Mouse (Mus musculus) cerebellum, postnatal 25 days (tissue): Measurements from ENCODE around the gene Aatk.

ENCODE experiments used
- DNase-seq, 2 experiments: peaks; one replicate each; pipeline ENCODE4 v3.0.0; 2021; ENCODE audit warnings: mixed read lengths in 2 of 2

Gene Aatk

DNA sequence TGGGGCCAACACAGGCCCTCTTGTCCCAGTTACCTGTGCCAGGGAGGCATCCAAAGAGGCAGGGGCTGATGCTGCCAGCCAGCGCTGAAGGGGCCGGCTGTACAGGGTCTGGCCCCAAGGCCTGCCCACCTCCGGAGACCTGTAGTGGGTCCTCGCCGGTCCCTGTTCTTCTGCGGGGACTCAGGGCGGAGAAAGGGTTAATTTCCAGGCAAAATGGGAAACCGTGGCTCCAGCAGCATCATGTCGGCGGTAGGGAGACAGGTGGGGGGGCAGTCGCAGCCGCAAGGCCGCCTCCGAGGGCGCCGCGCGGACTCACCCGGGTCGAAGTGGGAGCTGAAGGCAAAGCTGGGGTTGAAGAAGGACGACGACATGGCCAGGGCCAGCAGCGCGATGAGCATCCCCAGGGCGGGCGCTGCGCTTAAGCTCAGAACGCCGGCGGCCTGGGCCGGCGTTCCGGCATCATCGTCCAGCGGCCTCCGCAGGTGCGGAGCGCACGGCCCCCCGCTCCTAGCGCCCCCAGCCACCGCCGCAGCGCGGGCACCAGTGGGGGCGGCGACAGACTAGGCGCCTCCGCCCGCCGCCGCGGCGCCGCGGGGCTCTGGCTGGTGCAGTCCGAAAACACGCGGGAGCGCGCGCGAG is at the start of gene Aatk:
Aatk (minus strand) TSS at position 615 of the 639 bp plus-strand sequence.
- DNase-seq, result peak; percentile 77 to 82

DNA sequence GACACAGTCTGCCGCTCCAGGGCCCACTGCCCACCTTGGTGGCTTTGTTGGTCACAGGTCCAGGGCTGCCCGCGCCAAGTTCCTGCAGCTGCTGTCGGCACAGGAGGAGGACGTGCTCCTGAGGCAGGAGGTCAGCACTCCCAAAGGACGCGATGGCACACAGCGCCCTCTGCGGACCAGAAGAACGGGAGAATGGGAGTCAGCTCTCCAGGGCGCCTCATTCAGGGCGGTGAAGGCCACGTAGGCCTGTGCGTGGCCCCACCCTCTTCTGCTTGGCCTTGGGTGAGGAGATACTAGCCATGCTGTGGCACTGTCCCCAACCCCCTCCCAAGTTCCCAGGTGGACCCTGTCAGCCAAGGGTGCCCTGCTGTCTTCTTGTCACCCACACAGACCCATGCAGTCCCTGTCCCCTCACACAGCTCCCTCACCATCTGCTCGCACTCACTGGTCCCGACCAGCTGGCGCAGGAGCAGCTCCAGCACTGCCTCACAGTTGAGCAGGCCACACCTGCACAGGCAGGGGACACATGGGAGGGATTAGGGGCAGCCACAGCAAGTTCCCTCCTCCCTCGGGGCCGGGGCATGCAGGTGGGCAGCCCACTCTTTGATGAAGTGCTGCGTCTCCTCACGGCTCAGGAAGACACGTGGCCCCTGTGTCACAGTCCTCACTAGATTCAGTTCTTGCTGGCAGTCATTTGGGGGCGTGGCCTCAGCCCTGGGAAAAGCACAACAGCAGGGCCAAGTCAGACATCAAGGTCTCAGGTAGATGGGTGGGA is 46.0 kb upstream of the Aatk start:
- peak in 1 of 2 experiments; percentile 51 for DNase-seq

DNA sequence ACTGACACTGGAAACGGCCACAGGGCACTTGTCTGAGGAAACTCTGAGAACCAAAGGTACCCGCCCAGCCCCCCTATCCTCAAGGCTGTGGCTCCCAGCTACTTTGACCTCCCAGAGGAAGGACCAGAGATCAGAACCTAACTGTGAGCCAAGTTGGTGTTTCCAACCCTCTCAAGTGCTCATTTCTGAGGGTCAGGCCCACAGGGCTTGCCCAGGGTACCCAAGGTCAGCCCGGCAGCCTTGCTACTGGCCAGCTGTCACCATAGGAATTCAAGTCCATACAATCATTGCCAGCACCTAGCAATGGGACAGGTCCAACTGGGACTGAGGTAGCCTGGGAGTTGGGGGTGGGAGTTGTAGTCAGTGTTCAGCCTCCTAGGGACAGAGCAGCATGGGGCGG is 43.7 kb upstream of the Aatk start:
- no peak for DNase-seq

DNA sequence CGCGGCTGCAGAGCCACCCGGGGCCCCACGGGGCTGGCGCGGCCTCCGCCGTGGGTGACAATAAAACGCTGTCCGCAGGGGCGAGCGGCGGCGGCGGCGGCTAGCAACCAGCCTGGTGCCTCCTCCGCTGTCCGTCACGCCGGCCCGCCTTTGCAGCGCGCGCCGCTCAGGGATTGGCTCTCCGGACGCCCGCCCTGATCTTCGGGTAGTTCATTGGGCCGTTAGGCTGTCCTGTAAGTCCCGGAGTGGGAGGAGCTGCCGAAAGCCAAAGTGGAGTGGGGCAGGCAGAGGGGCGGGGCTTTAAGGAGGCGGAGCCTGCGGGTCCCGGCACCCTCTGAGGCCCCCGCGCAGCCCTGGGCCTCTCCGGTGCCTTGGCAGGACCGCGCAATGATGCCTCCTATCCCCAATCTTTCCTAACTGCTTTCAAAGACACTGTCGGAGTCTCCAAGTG is 39.8 kb upstream of the Aatk start, which contains the start of gene Cep131:
Cep131 (minus strand) TSS at position 126 of the 451 bp plus-strand sequence.
- peak; percentile 97 to 98 for DNase-seq

DNA sequence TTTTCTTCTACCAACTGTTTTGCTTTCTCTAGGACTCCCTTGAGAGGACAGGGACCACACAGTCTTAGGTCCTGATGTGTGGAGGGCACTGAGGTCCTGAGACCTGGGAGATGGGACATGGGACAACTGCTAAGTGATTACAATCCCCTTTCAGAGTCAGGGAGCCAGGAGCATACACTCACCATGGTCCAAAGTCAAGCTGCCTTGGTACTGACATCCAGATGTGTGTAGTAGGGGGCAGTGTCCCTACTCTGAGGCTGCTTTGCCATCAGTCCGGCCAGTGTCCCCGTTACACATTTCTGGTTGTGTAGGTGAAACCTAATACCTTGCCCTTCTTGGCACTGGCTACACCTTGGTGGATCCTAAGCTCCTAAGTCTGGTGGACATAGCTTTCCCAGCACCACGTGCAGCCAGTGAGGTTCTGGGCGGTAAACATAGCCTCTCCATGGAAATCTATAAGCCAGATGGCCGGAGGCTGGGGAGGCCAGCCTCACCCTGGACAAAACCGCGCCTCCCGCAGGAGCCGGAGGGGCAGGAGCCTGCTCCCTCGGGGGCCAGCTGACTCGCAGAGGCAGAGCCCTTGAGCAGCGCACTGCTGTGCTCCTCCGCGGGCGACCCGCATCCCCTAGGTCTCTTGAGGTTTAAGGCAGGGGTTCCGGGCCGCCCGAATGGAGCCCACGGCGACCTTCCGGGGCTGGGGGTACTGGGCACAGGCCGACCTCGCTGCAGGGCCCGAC is 39.1 kb upstream of the Aatk start:
- peak; percentile 78 for DNase-seq

DNA sequence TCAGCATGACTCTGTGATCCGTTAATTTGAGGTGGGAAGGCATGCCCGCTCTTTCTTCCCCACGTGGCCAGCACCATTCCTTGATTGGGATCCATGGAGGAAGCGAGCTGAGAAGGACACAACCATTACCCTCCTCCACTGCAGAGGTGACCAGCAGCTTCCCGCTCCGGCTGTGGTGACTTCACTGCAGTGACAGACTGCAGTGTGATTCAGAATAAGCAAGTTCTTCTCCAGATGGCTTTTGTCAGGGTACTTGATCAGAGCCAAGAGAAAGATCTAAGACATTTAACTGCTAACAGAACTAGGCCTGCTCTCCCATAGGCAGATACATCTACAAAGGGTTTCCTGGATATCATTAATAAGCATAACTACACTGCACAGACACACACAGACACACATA is 33.3 kb upstream of the Aatk start:
- DNase-seq, result no peak

DNA sequence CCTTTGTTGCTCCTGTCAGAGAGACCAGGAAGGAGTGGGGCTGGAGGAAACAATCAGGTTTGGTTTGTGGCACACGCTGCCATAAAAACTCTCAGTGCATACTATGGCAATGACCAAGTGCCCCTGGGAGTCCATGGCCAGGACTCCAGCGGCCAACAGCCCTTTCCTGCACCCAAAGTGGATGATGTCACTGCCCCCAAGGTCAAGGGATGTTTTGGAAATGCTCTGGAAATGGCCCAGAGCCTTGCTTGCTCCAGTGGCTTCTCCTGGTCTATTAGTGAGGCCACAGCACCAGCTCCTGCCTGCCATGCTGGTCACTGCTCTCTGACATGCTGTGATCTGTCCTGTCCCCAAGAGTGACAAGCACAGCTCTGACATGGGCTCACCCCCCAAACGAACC is 29.2 kb upstream of the Aatk start:
- DNase-seq, result no peak

DNA sequence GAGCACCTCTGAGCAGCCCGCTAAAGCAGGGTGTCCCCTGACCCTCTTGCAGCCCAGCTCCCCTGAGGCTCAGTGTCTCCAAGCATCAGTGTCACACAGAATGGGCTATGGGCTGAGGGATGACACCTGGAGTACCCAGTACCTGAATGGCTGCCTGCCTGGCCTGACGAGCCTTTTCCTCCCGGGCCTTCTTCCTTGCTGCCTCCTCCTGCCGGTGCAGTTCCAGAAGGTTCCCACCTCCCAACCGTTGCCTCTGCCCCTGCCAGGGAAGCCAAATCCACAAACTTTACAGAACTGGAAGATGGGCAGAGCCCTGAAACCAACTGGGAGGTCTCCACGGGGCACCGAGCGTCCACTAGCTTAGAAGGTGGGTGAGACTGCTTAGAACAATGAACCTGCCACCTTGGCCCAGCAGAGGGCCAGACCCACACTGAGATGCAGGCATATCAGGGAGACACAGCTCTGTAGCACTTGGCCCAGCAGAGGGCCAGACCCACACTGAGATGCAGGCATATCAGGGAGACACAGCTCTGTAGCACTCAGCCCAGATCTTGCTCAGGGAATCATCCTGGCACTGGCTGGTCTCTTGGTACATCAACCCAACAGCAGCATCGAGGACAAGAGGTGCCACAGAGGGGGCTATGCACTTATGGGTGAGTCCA is 26.1 kb upstream of the Aatk start:
- no peak for DNase-seq

DNA sequence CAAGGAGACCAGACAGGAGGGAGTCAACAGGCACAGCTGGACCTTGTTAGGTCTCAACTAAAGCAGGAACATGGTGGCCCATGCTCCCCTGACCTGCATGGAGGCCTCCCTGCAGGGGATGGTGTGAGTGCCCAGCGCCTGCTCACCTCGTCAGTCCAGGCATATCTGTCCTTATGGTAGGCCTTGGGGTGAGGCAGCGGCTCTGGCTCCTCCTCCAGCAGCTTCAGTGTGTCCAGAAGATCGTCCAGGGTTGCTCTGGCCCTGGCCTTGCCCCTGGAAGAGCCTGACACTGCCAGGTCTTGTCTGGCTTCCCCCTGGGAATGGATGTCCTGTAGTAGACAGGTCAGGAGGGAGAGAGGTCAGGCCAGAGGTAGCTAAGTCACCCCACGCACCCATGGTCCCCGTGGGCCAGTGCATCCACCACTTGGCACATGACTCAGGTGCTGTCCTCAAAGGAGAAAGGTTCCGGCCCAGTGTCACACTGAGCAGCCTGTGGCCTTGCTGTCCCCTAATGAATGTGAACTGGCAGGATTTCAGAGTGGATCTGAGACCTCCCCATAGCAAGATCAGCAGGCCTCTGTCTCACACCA is 24.9 kb upstream of the Aatk start:
- no peak for DNase-seq

DNA sequence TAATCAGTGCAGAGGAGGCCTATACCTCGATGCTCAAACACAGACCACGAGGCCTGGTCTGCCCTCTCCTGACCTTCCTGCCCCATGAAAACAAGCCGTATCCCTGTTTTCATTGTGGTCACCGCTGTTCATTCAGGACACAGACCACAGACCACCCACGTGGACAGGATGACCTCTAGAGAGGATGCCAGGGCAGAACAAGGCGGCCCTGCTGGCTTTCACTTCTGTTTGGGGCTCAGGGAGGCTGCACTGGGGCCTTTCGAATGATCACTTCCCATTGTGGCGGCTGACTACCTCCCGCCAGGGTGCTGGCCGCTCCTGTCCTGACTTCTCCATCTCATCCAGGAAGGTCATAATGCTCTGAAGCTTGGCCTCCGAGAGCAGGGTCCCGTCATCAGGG is 24.1 kb upstream of the Aatk start:
- no peak for DNase-seq

DNA sequence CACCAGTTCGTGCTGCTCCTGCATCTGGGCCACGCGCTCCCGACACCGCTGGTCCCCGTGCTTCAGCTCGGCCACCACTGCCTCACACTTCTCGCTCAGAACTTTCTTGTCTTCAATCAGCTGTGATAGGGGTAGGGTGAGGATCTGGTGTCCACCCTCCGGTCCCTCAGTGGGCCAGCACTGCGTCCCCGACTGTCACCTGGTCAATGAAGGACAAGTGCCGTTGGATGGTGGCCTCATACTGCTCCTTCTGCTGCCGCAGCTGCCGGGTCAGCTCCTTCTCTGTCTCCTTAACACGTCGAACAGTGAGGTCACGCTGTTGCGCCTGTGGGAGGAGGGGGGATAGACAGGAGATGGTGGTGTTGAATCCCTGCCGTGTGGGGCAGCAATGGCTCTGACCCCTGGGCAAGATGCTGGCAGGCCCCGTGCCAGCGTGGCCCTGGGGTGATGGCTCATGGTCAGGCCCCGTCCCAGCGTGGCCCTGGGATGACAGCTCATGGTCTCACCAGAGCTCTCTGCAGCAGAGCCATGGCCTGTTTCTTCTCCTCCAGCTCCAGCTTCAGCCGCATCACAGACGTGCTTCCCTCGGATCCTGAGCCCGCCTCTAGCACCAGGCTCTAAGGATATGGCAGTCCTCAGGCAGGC is 23.4 kb upstream of the Aatk start:
- DNase-seq, result no peak

DNA sequence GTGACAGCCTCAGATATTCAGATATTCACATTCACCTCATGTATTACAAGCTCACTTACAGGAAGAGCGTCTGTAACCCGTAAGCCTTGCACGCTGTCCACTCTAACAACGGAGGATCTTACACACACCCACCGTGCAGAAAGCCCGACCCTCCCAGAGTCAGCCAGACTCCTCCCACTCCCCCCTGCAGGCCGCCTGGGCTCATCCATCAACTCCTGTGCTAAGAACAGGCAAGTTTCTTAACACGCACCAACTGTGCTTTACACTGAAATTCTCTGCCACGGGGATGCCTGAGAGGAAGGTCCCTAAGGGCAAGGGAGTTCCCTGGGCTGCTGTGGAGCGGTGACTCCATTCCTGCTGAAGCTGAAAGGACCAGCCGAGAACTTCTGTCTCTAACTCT is 22.3 kb upstream of the Aatk start:
- DNase-seq, result no peak

DNA sequence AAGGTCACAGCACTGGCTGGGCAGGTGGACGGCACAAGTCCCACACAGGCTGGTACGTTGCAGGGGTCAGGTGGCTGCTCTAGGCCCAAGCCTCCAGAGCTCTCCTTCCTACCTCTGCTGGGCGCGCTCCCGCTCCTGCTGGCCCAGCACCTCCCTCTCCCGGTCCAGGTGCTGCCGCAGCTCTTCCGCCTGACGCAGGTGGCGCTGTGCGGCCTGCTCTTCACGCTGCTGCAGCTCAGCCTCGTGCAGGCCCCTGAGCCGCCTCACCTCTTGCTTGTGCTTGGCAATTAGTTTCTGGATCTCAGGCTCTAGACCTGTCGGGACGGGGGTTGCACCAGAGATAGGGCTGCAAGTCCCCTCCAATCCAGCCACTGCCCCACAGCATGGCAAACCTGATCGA is 20.9 kb upstream of the Aatk start:
- DNase-seq, result peak; percentile 24 to 58

DNA sequence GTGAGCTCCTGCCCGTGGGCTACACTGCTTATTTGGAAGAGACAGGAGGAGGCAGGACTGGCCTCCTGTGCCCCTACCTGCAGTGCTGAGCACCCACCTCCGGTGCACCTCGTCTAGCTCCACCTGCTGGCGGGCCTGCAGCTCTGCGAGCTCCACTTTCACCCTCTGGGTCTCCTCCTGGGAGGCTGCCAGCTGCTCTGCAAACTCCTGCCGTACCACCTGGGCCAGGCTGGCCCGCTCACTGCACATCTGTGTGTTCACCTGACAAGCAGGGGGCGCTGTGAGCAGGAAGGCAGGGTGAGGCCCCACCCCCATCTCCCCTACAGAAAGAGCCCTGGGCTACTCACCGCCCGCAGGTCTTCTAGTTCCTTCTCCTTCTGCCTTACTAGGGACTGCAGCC is 18.3 kb upstream of the Aatk start:
- peak; percentile 78 to 86 for DNase-seq

DNA sequence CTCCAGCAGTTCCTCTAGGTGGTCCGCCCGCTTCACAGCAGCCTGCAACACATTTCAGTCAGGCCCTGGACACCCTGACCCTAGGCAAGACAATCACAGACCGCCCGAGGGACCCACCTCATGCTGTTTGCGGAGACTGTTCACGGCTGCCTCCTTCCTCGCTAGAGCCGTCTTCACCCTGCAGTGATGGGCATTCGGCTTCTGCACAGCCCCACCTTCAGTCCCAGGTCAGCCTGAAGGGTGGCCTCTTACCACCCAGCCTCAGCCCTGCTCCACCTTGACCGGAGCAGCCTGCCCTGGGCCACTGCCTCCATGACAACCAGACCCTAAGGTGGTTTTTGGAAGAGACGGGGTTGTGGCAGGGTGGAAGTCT is 17.7 kb upstream of the Aatk start:
- DNase-seq, result peak in 1 of 2 experiments; percentile 20

DNA sequence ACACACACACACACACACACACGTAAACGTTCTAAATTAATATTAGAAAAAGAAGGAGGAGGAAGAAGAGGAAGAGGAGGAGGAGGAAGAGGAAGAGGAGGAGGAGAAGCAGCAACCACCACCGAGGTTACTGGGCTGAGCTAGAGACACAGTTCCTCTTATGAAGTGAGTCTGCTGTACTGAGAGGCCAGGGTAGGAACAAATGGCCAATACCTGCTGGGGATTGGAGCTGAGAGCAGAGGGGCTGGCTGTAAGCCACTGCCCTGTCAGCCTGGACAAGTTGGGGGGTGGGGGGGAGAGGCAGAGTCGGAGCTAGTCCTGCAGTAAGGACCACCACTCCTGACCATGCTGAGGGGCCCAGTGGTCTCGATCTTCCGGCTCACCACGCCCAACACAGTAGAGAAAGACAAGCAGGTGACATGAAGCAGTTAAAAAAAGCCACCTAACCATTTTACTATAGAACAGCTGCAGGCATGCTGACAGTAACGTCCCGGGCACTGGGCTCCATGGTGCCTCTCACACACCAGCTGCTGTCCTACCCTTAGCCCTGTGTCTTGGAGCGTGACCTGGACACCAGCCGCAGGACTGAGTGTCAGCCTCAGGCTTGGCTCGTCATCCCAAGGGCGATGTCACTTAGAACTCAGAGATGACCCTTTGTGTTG is 17.2 kb upstream of the Aatk start:
- no peak for DNase-seq

DNA sequence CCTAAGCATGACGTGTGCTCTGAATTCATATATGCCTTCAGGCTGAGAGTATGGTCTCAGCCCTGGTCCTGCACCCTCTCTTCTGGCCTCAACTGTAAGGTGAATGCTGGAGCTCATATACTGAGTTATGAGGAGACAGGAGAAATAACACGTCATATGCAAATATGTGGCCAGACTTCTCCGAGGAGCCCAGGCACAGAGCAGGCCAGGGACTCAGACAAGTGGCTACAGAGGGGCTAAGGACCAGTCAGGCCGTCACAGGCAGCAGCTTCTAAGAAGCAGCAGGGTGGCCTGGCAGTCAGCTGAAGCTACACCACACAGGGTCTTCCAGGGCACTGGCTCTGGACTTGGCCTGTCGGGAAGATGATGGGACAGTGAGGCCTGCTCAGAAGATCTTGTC is 16.4 kb upstream of the Aatk start:
- DNase-seq, result peak in 1 of 2 experiments; percentile 5

DNA sequence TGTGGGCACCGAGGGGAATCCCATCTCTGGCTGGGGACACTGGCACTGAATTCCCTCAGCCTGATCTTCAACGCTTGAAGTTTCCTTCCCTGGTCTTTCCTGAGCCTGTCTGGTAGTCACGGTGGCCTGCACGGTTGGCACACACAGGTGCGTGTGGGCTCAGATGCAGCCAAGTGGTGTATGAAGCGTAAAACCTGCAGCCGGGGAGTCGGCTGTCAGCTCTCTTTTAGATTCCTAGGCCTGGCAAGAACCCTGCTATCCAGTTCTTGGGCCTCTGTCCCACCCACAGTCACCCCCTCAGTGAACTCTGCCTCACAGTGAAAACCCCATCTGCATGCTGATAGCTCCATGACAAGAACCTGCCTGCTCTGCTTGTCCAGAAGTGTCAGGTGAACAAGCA is 13.7 kb upstream of the Aatk start:
- DNase-seq, result peak in 1 of 2 experiments; percentile 49

DNA sequence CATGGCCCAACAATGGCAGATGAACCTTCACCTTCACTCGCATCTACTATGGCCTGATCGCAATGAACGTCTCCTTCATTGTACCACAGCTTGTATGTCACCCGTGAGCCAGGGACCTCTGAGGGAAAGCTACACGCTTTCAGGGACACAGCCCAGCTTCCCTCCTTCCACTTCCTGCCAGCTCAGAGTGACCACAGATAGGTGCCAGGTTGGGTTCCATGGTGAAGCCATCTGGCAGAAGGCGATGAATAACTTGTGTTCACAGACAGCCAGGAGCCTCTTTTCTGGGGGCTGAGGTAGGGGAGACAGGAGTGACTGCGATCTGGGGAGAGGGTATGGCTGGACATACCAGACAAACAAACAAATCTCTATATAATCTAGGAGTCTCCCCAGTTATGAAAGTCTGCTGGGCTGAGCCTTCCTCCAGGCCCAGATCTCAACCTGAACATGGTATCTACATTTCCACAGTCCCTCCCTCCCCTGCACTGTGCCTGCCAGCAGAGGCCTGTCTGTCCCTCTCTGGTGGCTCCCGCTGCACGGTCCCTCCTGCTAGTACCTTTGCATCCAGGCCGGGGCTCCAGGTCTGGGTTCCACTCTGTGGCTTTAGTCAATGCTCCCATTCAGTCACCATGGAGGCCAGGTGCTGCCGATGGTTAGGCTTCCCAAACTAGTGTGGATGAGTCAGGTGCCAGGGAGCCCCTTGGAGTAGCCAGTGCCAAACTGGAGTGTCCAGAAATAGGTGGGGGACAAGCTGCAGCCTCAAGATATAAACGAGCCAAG is 9.2 kb upstream of the Aatk start:
- peak; percentile 66 to 68 for DNase-seq

DNA sequence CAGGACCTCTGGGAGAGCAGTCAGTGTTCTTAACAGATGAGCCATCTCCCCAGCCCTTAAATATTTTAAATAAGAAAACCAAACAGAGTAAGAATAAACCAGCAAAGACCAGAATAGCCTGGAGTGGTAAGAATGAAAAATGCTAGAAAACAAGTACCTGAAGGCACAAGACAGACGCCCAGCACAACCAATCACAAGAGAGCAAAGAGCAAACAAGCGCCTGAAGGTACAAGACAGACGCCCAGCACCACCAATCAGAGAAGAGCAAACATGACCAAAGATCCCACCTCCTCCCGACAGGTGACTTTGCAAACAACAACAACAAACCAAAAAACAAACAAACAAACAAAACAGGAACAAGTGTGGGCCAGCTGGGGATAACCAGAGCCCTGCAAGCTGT is 6.9 kb upstream of the Aatk start:
- peak in 1 of 2 experiments; percentile 9 for DNase-seq

DNA sequence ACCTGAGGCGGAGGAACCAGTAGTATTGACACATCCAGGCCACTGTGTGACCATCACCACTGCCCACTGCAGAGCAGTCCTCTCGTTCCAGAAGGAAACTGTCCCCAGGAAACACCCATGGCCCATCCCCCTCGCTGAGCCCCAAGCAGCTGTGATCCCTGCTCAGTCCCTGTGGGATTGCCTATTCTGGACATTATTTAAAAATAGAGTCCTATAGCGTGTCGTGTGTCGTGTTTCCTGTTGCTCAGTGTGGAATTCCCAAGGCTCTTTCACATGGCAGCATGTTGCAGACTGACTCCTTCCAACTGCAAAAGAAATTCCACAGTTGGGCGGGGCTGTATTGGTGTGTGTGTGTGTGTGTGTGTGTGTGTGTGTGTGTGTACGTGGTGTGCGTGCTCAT is 5.3 kb upstream of the Aatk start:
- peak; percentile 7 to 26 for DNase-seq
